Mouse (Mus musculus): Measurements from ENCODE around the gene 4930562C15Rik.

The 4930562C15Rik gene

GRCm38 (mm10) chr16:4861392-4861791 lies 26.2 kb downstream of the 4930562C15Rik start:
- no peak for DNase-seq (ENCODE audit: low spot score)

- no peak for DNase-seq (ENCODE audit: low spot score)
These were observed 27.8 kb downstream of the 4930562C15Rik start for GRCm38 (mm10) chr16:4862863-4863483.

GRCm38 (mm10) chr16:4863742-4864141 lies 28.5 kb downstream of the 4930562C15Rik start:
- DNase-seq (ENCODE audit: low spot score): no peak

GRCm38 (mm10) chr16:4866101-4866695 lies 31.0 kb downstream of the 4930562C15Rik start:
- DNase-seq (ENCODE audit: low spot score): no peak

- no peak for DNase-seq (ENCODE audit: low spot score)
These were observed 35.3 kb downstream of the 4930562C15Rik start for GRCm38 (mm10) chr16:4870490-4870889.

GRCm38 (mm10) chr16:4871926-4872325 lies 36.7 kb downstream of the 4930562C15Rik start:
- no peak for DNase-seq (ENCODE audit: low spot score)

- no peak for DNase-seq (ENCODE audit: low spot score)
These were observed 40.2 kb downstream of the 4930562C15Rik start for GRCm38 (mm10) chr16:4875198-4876032.

GRCm38 (mm10) chr16:4876033-4876680 lies 40.9 kb downstream of the 4930562C15Rik start:
- DNase-seq (ENCODE audit: low spot score): peak; percentile 55

- DNase-seq (ENCODE audit: low spot score): no peak
These were observed 42.0 kb downstream of the 4930562C15Rik start for GRCm38 (mm10) chr16:4877195-4877594.

GRCm38 (mm10) chr16:4877701-4878100 lies 42.5 kb downstream of the 4930562C15Rik start:
- no peak for DNase-seq (ENCODE audit: low spot score)

GRCm38 (mm10) chr16:4878192-4878885 lies 43.1 kb downstream of the 4930562C15Rik start:
- no peak for DNase-seq (ENCODE audit: low spot score)

GRCm38 (mm10) chr16:4879101-4879707 lies 44.0 kb downstream of the 4930562C15Rik start:
- no peak for DNase-seq (ENCODE audit: low spot score)

GRCm38 (mm10) chr16:4879708-4880124 lies 44.5 kb downstream of the 4930562C15Rik start:
- peak; percentile 86 for DNase-seq (ENCODE audit: low spot score)

GRCm38 (mm10) chr16:4880136-4880825 lies 45.1 kb downstream of the 4930562C15Rik start, which contains the start of gene Ubald1:
Gene Ubald1, minus strand, starts transcription at chr16:4880315.
- peak; percentile 99 for DNase-seq (ENCODE audit: low spot score)

GRCm38 (mm10) chr16:4881400-4882351 lies 46.5 kb downstream of the 4930562C15Rik start:
- DNase-seq (ENCODE audit: low spot score): no peak

- no peak for DNase-seq (ENCODE audit: low spot score)
These were observed 49.7 kb downstream of the 4930562C15Rik start for GRCm38 (mm10) chr16:4884930-4885329.

GRCm38 (mm10) chr16:4885760-4886689 lies 50.8 kb downstream of the 4930562C15Rik start, which contains the start of gene Mgrn1:
Gene Mgrn1, plus strand, starts transcription at chr16:4886249.
- DNase-seq (ENCODE audit: low spot score): peak; percentile 76

- DNase-seq (ENCODE audit: low spot score): no peak
These were observed 51.4 kb downstream of the 4930562C15Rik start for GRCm38 (mm10) chr16:4886690-4887020.

Data from left cerebral cortex, adult 11 months (tissue).